Mouse (Mus musculus): ENCODE results near the gene Ptprf. TPM values are rescaled to one million over a fixed set of nuclear protein-coding genes. Genes with fewer than 3 reads are reported as not detected.
A peak's percentile ranks its signal among the peaks of the same experiment; 100 is the strongest.

Gene Ptprf
- total RNA-seq, 2 experiments from 2014 or later: 22.6 to 29.3 TPM

GRCm38 (mm10) chr4:118218521-118218920, 72.7 kb downstream of the Ptprf start:
- no peak for DNase-seq
- intact Hi-C loops (cut with DNase I): loop anchor here (5.0 kb wide), 1 partner anchor 359 kb away; no protein-coding TSS in a partner anchor

GRCm38 (mm10) chr4:118216726-118217595, 74.2 kb downstream of the Ptprf start:
- intact Hi-C loops (cut with DNase I): loop anchor here (1.0 to 5.0 kb wide), 3 partner anchors 56 to 360 kb away; no protein-coding TSS in a partner anchor
- peak; percentile 77 to 82 for DNase-seq

GRCm38 (mm10) chr4:118214891-118215290, 76.3 kb downstream of the Ptprf start:
- intact Hi-C loops (cut with DNase I): loop anchor here (5.0 kb wide), 1 partner anchor 362 kb away; no protein-coding TSS in a partner anchor
- no peak for DNase-seq

- no peak for DNase-seq
- intact Hi-C loops (cut with DNase I): no loop called here
These were observed 84.1 kb downstream of the Ptprf start for GRCm38 (mm10) chr4:118206918-118207640.

GRCm38 (mm10) chr4:118205906-118206305, 85.3 kb downstream of the Ptprf start:
- intact Hi-C loops (cut with DNase I): no loop called here
- no peak for DNase-seq

- intact Hi-C loops (cut with DNase I): no loop called here
- DNase-seq: no peak
These were observed 92.1 kb downstream of the Ptprf start for GRCm38 (mm10) chr4:118199093-118199492.

- intact Hi-C loops (cut with DNase I): no loop called here
These were observed 92.6 kb downstream of the Ptprf start for GRCm38 (mm10) chr4:118198606-118199005.

GRCm38 (mm10) chr4:118196185-118196584, 95.0 kb downstream of the Ptprf start:
- peak; percentile 12 to 24 for DNase-seq
- intact Hi-C loops (cut with DNase I): no loop called here

More at GRCm38 (mm10) chr4:118198606-118199005, 92.6 kb downstream of the Ptprf start:
- no peak for DNase-seq

GRCm38 (mm10) chr4:118180301-118181080, 110.7 kb downstream of the Ptprf start:
- DNase-seq: no peak
- intact Hi-C loops (cut with DNase I): no loop called here

- intact Hi-C loops (cut with DNase I): no loop called here
- DNase-seq: peak; percentile 95 to 96
These were observed 111.5 kb downstream of the Ptprf start, which contains the start of gene Kdm4a for GRCm38 (mm10) chr4:118179467-118180300. Gene Kdm4a, minus strand, starts transcription at chr4:118180043.

- intact Hi-C loops (cut with DNase I): no loop called here
These were observed 112.2 kb downstream of the Ptprf start for GRCm38 (mm10) chr4:118178952-118179466.

GRCm38 (mm10) chr4:118172461-118172860, 118.7 kb downstream of the Ptprf start:
- DNase-seq: no peak
- intact Hi-C loops (cut with DNase I): no loop called here

More at GRCm38 (mm10) chr4:118178952-118179466, 112.2 kb downstream of the Ptprf start:
- no peak for DNase-seq

- intact Hi-C loops (cut with DNase I): no loop called here
- DNase-seq: no peak
These were observed 120.2 kb downstream of the Ptprf start for GRCm38 (mm10) chr4:118171006-118171405.

- intact Hi-C loops (cut with DNase I): no loop called here
- no peak for DNase-seq
These were observed 129.1 kb downstream of the Ptprf start for GRCm38 (mm10) chr4:118162123-118162522.

Small RNA genes lying within 50 kb of the gene (microRNA-seq; reads per million reads assigned to microRNA genes)
- gene Mir7226: 0 to 1.0 reads per million in 2 experiments

Other genes starting within 250 kb of the Ptprf start
- gene St3gal3, start 156.5 kb downstream of the Ptprf start, total RNA-seq (2021): 10 to 100 TPM; 31.1 to 31.5 TPM
- 10 to 100 TPM; 38.1 to 39.0 TPM for gene Kdm4a, start 111.4 kb downstream of the Ptprf start, total RNA-seq (2021)
- 10 to 100 TPM; 12.8 to 12.9 TPM for gene Szt2, start 117.9 kb upstream of the Ptprf start, total RNA-seq (2021)
- 10 to 100 TPM; 44.3 to 46.2 TPM for gene Med8, start 117.9 kb upstream of the Ptprf start, total RNA-seq (2021)
- gene Elovl1, start 136.7 kb upstream of the Ptprf start, total RNA-seq (2021): 10 to 100 TPM; 37.5 to 37.7 TPM
- gene Cdc20, start 145.9 kb upstream of the Ptprf start, total RNA-seq (2021): 10 to 100 TPM; 24.9 to 25.3 TPM
- under 1 TPM; 0.12 to 0.34 TPM for gene Mpl, start 166.1 kb upstream of the Ptprf start, total RNA-seq (2021)
- gene Tie1, start 198.7 kb upstream of the Ptprf start, total RNA-seq (2021): 100 to 1,000 TPM; 114 to 120 TPM
- gene 2610528J11Rik, start 235.6 kb upstream of the Ptprf start, total RNA-seq (2021): not detected

All from heart, postnatal 10 days (tissue).